Mouse (Mus musculus) midbrain, embryonic 16.5 days (tissue): ENCODE measurements at regions not wholly inside any gene's neighbourhood (a gene's known extent, or its start where the extent isn't known, plus 50 kb on each side); places are given as distances from the start of the nearest gene placed in this dataset.

ENCODE experiments used
- ATAC-seq: fragments of 200-750 bp; cut with Nextera tagmentation; 2 replicates; pipeline ENCODE4 v1.8.0; 2017; ENCODE audit warnings: moderate TSS enrichment
- H3K27ac ChIP-seq: fragments of 300-500 bp; sonication (generic); 2 replicates; pipeline ENCODE4 v1.5.1; 2014; ENCODE audit warnings: mild to moderate bottlenecking, low read length, mixed read lengths
- H3K27me3 ChIP-seq: fragments of 300-500 bp; sonication (generic); 2 replicates; pipeline ENCODE4 v1.6.1; 2014; ENCODE audit warnings: low read depth, low read length, mixed read lengths; ENCODE audit not compliant: control insufficient read depth, insufficient read depth
- H3K36me3 ChIP-seq: fragments of 300-500 bp; sonication (generic); 2 replicates; pipeline ENCODE4 v1.6.1; 2014; ENCODE audit warnings: mild to moderate bottlenecking, low read length, moderate library complexity, mixed read lengths; ENCODE audit not compliant: control insufficient read depth, insufficient read depth
- H3K4me1 ChIP-seq: fragments of 300-500 bp; sonication (generic); 2 replicates; pipeline ENCODE4 v1.6.1; 2014; ENCODE audit warnings: mild to moderate bottlenecking, low read length, mixed read lengths; ENCODE audit not compliant: control insufficient read depth, insufficient read depth
- H3K4me2 ChIP-seq: fragments of 300-500 bp; sonication (generic); 2 replicates; pipeline ENCODE4 v1.6.1; 2014; ENCODE audit warnings: mild to moderate bottlenecking, low read length, mixed read lengths
- H3K4me3 ChIP-seq: fragments of 300-500 bp; sonication (generic); 2 replicates; pipeline ENCODE4 v1.5.1; 2014; ENCODE audit warnings: low read depth, mild to moderate bottlenecking, low read length, moderate library complexity, mixed read lengths
- H3K9ac ChIP-seq: fragments of 300-500 bp; sonication (generic); 2 replicates; pipeline ENCODE4 v1.6.1; 2014; ENCODE audit warnings: low read depth, low read length, mixed read lengths
- H3K9me3 ChIP-seq: fragments of 300-500 bp; sonication (generic); replicated peaks from 2 replicates; pipeline ENCODE4 v1.6.1; 2014; ENCODE audit warnings: mild to moderate bottlenecking, low read length, mixed read lengths; ENCODE audit not compliant: control insufficient read depth, poor library complexity, severe bottlenecking
- whole genome bisulfite sequencing: fragments of 180-500 bp; shearing (Covaris S2); extraction: QIAGEN DNeasy Blood & Tissue Kit; methylation state at CpG from one replicate; pipeline ENCODE4 v1.1.7; 2014; 5-methylcytosine and 5-hydroxymethylcytosine counted together

DNA sequence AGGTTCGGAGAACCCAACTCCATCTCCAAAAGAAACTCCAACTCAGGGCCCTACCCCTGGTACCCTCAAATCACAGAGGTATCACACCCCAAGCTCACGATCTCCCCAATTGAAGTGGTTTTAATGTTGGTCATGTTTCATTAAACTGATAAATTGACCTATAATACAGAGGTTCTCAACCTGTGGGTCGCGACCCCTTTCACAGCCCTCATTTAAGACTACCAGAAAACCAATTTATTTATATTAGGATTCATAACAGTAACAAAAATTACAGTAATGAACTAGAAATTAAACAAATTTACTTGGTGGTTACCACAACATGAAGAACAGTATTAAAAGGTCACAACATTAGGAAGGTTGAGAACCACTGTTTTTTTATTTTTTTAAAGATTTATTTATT, 67.4 kb upstream of the Rad23b start:
- Histone ChIP-seq H3K4me1 (no peaks in the 10 kb centered on the region), H3K9ac (no peak overlapping the region), H3K27ac (no peak overlapping the region), H3K4me3 (no peak overlapping the region), H3K36me3 (no peaks in the 10 kb centered on the region), H3K27me3 (no peaks in the 10 kb centered on the region), H3K9me3 (no peaks in the 10 kb centered on the region), H3K4me2 (no peak overlapping the region)
- no peak for ATAC-seq
- 90% methylated on average over 4 of the region's 4 CpGs for WGBS

DNA sequence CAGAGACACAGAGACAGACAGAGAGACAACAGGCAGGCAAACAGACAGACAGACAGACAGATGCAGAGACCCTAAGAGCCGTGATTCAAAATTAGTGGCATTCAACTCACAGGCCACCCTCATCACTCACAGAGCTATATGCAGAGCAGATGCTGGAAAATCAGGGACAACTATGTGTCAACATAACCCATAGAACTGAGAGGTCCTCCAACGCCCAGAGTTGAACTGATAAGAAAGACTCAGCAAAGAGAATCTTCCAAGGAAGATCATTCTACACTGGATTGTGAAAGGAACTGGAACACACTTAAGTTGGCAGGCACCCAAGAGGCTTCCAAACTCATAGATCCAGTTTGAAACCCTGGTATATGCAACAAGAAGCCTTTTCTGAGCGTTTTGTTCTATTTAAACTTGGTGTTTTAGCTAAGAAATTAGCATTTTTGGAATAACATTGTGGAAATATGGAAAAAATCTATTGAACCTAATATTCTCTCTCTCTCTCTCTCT, 65.1 kb upstream of the Rad23b start:
- Histone ChIP-seq H3K36me3 (no peaks in the 10 kb centered on the region), H3K9me3 (no peaks in the 10 kb centered on the region), H3K27ac (no peak overlapping the region), H3K4me3 (no peak overlapping the region), H3K27me3 (no peaks in the 10 kb centered on the region), H3K4me2 (no peak overlapping the region), H3K9ac (no peak overlapping the region), H3K4me1 (no peaks in the 10 kb centered on the region)
- no peak for ATAC-seq
- WGBS, result 82% methylated on average over 3 of the region's 3 CpGs

DNA sequence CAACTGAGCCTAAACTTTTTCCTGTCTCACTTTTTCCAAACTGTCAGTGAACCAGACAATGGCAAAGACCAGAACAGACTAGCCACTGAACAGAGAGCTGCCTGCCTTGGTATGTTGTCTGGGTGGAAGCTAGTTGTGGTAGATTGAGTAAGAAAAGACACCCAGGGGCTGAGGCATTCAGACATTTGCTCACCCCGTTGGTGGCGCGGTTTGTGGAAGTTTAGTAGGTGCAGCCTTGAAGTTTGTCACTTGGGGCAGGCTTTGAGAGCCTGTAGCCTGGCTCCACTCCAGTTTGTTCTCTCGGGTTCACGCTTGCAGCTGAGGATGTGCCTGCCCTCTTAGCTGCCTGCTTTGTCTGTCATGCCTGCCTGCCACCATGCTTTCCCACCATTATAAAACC, 64.2 kb upstream of the Rad23b start:
- Histone ChIP-seq H3K9me3 (no peaks in the 10 kb centered on the region), H3K4me3 (no peak overlapping the region), H3K4me1 (no peaks in the 10 kb centered on the region), H3K4me2 (no peak overlapping the region), H3K27me3 (no peaks in the 10 kb centered on the region), H3K9ac (no peak overlapping the region), H3K27ac (no peak overlapping the region), H3K36me3 (no peaks in the 10 kb centered on the region)
- ATAC-seq, result no peak
- WGBS, result 49% methylated on average over 5 of the region's 5 CpGs

DNA sequence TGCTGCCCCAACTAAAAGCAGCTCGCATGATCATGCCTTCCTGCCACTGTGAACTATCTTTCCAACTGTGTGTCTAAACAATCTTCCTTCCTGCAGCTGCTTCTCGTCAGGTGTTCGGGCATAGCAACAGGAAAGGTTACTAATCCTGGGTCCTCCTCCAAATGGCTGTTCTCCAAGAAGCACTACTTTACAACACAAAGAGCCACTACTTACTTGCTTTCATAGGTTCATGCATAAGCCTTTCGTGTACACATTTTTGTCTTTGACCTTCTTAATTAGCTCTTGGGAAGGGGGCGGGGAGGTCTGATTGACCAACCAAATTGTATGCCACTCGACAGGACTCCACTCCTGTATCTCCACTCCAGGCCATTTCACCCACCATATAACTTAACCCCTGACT, 61.4 kb upstream of the Rad23b start:
- 75% methylated on average over 6 of the region's 6 CpGs for WGBS
- ATAC-seq, result no peak

DNA sequence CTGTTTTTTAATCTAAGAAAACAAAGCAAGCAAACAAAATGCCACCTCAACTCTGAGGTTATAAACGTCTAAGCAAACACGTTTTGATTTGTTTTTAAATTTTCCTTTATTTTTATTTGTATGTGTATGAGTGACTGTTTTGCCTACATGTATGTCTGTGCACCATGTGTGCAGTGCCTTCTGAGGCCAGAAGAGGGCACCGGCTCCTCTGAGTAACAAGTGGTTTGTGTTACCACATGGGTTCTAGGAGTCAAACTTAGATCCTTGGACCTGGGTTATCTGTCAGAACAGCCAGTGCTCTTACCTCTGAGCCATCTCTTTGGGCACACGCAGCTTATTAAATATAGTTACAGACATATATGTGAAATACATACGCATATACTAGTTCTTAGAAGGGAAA, 57.6 kb upstream of the Rad23b start:
- 91% methylated on average over 5 of the region's 5 CpGs for WGBS
- no peaks in the 10 kb centered on the region for H3K9me3 ChIP-seq
- no peak for ATAC-seq

More for the DNA sequence above, 61.4 kb upstream of the Rad23b start:
- peaks cover 9% of the 10 kb centered on the region for H3K4me1 ChIP-seq
- H3K27me3 ChIP-seq, result no peaks in the 10 kb centered on the region
- H3K4me3 ChIP-seq, result no peak overlapping the region
- no peak overlapping the region for H3K9ac ChIP-seq
- H3K36me3 ChIP-seq, result no peaks in the 10 kb centered on the region
- no peak overlapping the region for H3K27ac ChIP-seq
- H3K9me3 ChIP-seq, result no peaks in the 10 kb centered on the region
- H3K4me2 ChIP-seq, result no peak overlapping the region

DNA sequence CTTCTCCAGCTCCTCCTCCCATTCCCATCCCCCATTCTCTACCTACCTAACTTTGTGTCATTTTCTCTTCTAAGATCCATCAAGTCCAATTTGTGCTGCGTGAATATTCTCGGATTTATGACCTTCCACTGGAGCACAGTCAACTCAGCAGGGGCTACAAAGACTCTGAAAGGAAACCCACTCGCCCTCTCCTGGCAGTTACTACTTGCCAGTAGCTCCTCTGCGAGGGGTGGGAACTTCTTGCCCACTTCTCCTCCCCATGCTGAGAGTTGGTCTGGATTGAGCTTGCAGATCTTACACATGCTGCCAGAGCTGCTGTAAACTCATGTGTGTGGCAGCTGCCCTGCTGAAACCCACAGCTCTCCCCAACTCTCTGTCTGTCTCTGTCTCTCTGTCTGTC, 57.1 kb upstream of the Rad23b start:
- Histone ChIP-seq H3K4me2 (no peak overlapping the region; the same call in 1 of the 2 replicates), H3K27ac (peak overlapping the region; percentile 62; the same call in 1 of the 2 replicates), H3K9ac (no peak overlapping the region), H3K4me1 (peaks cover 22% of the 10 kb centered on the region), H3K4me3 (no peak overlapping the region), H3K9me3 (no peaks in the 10 kb centered on the region), H3K27me3 (no peaks in the 10 kb centered on the region), H3K36me3 (no peaks in the 10 kb centered on the region)
- ATAC-seq, result no peak
- 18% methylated on average over 4 of the region's 4 CpGs for WGBS

More for the DNA sequence above, 57.6 kb upstream of the Rad23b start:
- no peak overlapping the region for H3K4me3 ChIP-seq
- no peak overlapping the region for H3K27ac ChIP-seq
- no peak overlapping the region for H3K4me2 ChIP-seq
- H3K9ac ChIP-seq, result no peak overlapping the region
- H3K4me1 ChIP-seq, result peaks cover 22% of the 10 kb centered on the region
- no peaks in the 10 kb centered on the region for H3K27me3 ChIP-seq
- H3K36me3 ChIP-seq, result no peaks in the 10 kb centered on the region

DNA sequence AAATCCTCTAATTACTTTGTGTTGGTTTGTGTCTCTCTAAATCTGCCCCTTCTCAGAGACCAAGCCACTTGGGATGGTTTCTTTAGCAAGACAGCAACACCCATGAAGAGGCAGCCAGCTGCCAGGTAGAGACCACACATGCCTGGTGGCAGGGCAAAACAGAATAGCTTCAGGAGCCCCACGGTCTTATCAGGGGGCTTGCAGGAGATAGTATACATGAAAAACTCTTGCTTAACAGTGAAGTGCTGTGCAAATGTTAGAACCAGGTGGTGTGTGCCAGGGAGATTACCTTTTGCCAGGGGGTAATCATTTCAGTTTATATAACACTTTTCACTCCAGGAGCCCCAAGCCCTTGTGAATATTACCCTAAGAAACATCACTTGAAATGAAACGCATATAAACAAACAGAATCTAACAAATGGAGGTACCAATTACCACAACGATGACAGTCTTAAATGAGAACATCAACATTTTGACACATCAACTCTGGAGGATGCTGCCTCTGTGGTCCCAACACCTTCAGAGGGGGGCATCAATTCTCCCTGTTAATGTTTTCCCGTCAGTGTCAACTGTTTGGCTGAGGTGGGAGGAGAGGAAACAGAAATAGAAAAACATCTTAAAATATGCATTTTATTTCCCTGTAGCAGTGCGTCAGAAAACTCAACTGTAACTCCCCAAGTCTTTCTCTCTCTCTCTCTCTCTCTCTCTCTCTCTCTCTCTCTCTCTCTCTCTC, 56.3 kb upstream of the Rad23b start:
- Histone ChIP-seq H3K9ac (no peak overlapping the region), H3K9me3 (no peaks in the 10 kb centered on the region), H3K4me1 (peaks cover 22% of the 10 kb centered on the region), H3K36me3 (no peaks in the 10 kb centered on the region), H3K4me2 (peak overlapping the region; percentile 59), H3K4me3 (peak overlapping the region; percentile 38; the same call in 1 of the 2 replicates), H3K27ac (peak overlapping the region; percentile 62), H3K27me3 (no peaks in the 10 kb centered on the region)
- WGBS, result 10% methylated on average over 5 of the region's 5 CpGs
- ATAC-seq, result peak; percentile 46; the same call in 1 of the 2 replicates

DNA sequence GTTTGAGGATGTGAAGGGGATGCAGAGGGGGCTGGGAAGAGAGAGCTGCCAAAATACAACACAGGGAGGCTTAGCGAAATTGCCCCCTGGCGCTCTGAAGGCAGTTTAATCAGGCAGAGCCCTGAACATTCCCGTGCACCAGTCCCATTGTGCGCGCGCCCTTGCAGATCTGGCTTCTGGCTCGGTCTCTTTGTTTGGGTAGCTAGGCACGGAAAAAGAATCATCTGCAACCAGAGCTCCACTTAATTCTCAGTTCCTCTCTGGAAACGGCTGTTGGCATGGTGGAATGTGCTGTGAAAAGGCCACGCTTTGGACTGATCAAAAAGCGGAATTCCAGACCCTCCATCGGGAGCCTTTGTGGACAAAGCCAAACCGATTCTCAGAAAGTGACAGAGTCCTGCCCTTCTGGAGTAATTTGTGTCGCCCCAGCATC, 55.6 kb upstream of the Rad23b start:
- WGBS, result 0% methylated on average over 14 of the region's 14 CpGs

DNA sequence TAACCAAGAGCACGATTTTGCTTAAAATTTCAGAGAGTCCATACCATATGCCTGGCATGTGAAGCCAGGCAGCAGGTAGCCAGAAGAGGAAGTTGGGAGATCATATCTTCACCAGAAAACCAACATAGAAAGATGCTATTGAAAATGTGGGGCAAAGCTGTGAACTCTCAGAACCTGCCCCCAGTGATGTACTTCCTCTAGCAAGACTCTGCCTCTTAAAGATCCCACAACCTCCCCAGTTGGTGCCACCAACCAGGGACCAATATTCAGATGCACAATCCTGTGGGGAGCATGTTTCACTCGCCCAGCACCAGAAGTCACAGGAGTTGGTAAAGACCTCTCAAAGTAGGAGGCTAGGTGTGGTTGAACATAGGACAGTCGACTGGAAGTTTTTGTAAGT, 52.0 kb upstream of the Rad23b start:
- WGBS, result 93% methylated on average over 3 of the region's 3 CpGs
- Histone ChIP-seq H3K4me3 (no peak overlapping the region), H3K36me3 (no peaks in the 10 kb centered on the region), H3K27ac (no peak overlapping the region), H3K27me3 (no peaks in the 10 kb centered on the region), H3K9ac (no peak overlapping the region), H3K9me3 (no peaks in the 10 kb centered on the region), H3K4me2 (no peak overlapping the region), H3K4me1 (peaks cover 20% of the 10 kb centered on the region)
- ATAC-seq, result no peak

More for the DNA sequence above, 55.6 kb upstream of the Rad23b start:
- Histone ChIP-seq H3K4me3 (peak overlapping the region; percentile 38), H3K27ac (peak overlapping the region; percentile 92), H3K4me1 (peaks cover 22% of the 10 kb centered on the region), H3K9ac (peak overlapping the region; percentile 70), H3K9me3 (no peaks in the 10 kb centered on the region), H3K36me3 (no peaks in the 10 kb centered on the region), H3K4me2 (peak overlapping the region; percentile 59), H3K27me3 (no peaks in the 10 kb centered on the region)
- ATAC-seq, result peak; percentile 93
